Mouse (Mus musculus): ENCODE results near the gene Tcf20.
A peak's percentile ranks its signal among the peaks of the same experiment; 100 is the strongest.

Gene Tcf20

DNA sequence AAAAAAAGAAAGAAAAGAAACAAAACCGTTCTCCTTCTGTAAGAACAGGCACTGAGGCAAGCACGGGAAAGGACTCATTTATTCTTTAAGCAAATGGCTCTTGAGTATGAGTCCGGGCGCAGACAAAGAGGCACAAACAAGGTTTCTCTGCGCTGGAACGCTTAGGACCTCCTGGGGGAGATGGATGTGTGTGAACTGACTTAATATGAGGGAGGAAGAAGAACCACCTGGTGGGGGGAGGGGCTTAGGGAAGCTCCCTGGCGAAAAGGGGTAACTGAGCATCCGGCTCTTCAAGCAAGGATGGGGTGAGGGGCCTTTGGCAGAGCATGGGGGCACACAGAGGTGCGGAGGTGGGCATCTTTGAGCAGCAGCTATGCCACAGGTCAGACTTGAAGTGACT is 5.2 kb upstream of the Tcf20 start:
- DNase-seq (ENCODE audit: low spot score in 2 of 2): no peak

DNA sequence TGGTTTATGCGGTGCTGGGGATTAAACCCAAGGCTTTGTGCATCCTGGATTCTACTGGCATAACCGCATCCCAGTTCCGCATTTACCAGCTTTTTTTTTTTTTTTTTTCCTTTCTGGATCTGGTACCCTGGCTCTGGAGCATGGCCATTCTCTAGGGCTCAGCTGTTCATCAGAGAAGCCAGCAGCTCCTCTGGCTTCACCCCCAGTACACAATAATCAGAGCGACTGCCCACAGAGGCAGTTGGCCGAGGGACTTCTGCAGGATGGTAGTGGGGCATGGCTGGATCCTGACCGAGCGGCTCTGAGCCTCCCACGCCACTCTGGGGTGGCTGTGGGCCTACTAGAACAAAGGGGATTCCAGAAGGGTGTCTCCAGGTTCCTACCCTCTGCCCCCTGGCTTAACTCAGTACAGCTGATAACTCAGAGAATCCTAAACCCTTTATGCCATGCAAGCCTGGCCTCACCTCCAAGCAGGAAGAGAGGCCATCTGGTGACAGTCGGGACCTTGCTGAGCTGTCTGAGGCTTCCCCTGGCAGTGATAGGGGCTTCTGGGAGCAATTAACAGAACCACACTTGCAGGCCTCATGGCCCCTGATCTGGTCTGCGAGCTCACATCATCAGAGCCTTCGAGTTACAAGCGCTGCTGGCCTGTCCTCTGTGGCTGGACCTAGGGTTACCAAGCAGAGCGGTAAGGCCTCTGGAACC is 4.6 kb upstream of the Tcf20 start:
- DNase-seq (ENCODE audit: low spot score in 2 of 2): no peak

DNA sequence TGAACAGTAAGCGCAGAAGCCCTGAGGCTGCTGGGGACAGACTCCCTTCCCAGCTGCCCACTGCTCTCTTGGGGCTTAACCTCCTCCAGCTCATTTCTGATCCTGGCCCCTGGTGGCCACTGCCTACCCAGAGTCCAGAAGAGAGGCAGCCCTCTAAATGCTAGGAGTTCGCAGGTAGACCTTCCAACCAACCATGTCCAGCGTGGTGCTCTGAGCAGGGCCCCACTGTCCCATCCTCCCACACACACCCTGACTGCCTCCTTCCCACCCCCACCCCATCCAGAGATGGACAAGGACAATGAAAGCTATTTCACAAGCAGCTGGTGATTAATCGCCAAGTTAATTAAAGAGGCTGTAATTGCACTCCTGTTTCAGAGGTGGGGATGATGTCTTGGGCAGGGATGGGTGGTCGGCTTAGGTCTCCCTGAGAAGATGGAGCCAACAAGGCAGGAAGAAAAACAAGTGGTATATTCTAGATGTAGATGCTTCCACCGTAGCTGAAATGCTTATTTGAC is 1.6 kb upstream of the Tcf20 start:
- DNase-seq (ENCODE audit: low spot score in 2 of 2): no peak

GRCm38 (mm10) chr15:82987014-82987731 is 499 bp downstream of the Tcf20 start:
- DNase-seq (ENCODE audit: low spot score in 2 of 2): no peak

DNA sequence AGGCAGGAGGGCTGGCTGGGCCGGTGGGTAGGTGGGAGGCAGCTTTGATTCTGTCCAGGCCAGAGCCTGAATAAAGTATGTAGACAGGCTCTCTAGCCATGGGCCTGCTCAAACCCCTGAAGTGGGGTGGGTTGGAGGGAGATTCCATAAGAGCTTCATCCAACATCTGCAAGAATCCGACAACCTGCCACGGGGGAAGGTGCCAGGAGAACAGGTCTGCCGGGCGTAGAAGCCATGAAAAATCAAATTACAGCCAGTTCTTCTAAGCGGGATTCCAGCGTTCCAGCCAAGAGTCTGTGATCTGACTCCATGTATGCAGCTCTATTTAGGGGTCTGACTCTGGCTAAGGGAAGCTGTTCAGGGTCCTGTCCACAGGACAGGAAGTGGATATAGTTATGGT is 3.1 kb downstream of the Tcf20 start:
- DNase-seq (ENCODE audit: low spot score in 2 of 2): no peak

DNA sequence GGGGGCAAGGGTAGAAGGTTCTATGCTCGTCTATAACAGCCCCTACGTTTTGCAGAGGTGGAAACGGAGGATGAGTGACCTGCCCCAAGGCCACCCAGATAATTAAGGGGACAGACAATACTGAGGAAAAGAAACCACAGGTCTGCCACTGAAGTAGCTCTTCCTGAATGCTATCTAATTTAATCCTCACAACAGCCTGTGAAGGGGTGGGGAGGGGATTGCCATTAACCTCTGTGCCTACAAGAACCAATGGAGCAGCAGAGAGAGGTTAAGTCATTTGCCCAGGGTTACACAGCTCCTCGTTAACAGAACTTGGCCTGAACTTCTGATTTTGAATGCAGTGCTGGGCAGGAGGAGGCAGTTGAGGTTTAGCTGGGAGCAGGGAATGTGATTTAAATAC is 3.6 kb downstream of the Tcf20 start:
- no peak for DNase-seq (ENCODE audit: low spot score in 2 of 2)

DNA sequence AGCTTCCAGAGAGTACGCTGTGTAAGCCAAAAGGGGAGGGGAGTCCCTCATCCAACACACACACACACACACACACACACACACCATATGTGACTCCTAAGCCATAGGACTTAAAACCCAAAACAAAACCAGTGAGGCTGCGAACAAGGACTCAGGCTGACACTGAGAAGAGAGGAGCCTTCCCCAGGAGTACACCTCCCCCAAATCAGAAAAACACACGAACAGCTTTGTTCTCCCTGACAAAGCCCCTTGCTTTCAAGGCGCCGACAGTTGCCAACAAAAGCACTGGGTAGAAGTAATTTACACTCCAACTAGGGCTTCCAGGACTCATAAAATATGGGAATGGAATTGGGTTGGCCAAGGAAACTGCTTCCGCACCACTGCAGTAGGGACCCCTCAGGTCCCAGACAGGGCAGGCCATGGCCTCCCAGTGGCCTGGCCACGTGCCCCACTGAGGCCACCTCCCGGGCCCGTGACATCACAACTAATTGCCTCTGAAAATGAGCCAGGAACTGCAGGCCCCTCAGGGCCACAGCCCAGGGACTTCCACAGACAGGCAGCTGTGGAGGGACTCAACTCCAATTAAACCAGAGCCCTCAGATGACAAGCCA is 4.2 kb downstream of the Tcf20 start:
- DNase-seq (ENCODE audit: low spot score in 2 of 2): peak in 1 of 2 experiments; percentile 33

DNA sequence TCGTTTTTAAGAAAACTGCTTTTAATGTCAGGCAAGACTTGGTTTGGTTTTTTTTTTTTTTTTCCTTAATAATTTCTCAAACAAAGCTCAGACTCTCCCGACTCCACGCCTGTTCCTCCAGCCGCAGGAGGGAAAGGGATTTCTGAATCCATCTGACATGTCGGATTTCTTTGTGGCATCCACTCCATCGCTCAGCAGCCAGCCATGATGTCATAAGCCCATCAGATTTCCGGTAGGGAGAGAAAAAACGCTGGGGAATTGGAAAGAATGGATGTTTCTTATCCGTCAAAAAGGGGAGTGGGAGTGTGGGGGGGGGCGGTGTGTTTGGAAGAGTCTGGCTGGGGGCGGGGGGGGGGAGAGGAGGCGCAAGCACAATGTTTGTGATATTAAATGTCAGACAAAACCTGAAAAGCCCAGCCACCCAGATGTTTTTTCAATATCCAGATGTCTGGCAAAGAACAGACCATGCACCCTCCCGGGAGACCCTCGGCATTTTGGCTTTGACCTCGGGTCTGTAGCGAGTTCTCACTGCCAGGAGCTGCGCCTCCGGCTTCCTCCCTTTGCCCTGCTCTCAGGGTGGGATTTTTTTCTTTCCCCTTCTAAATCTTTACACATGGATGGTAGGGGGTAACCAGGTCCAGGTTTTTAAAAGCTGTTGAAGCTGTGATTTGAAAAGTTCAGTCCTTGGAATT is 4.8 kb downstream of the Tcf20 start:
- no peak for DNase-seq (ENCODE audit: low spot score in 2 of 2)

DNA sequence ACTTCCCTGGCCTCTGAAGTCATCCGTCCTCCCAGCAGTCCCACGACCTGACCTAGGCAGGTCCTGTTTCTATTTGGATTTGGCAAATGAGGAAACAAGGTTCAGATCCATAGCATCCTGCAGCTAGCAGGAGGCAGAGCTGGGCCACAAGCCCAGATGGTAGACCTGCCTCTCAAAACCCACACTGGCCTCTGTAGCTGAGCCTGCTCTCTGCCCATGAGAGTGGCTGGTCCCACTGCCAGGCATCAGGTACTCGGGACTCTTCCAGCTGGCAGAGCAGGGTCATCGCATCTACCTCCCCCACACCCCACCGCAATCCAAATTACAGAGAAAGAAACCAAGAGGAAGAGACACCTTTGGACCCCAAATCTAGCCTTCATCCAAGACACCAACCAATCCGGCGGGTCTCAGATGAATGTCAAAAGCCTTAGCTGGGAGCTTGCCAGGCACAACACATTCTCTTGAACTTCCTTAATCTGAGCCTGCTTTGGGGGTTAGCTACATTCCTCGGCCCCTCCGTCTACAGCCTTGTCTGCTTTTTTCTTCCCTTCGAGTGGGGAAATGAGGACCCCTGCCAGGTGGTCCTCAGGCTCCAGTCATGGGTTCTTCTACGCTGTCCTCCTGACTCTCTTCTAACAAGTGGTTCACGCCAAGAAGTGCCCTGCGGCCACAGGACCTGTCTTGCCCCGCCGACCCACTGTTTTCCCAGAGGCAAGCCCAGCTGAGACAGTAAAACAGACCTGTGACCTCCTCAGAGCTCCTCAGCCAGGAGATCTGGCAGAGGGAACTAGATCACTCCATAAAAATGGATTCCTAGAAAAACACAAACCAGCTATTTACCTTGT is 5.8 kb downstream of the Tcf20 start:
- DNase-seq (ENCODE audit: low spot score in 2 of 2): no peak

DNA sequence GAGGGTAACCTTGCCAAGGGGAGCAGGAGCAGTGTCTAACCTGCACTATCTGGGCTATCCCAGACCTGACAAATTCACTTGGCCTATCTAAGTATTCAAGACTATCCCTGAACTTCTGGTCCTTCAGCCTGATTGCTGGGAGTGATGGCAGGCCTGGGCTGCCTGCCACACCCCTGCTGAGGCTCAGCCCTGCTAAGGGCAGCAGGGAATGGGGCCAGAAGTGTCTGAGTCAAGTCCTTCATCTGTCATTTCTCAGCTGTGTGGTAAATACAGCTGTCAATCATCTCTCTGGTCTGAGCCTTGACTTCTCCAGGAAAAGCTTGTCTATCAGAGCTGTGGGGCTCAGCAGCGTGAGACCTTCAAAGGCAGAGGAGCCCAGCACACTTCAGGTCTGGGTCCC is 8.1 kb downstream of the Tcf20 start:
- no peak for DNase-seq (ENCODE audit: low spot score in 2 of 2)

DNA sequence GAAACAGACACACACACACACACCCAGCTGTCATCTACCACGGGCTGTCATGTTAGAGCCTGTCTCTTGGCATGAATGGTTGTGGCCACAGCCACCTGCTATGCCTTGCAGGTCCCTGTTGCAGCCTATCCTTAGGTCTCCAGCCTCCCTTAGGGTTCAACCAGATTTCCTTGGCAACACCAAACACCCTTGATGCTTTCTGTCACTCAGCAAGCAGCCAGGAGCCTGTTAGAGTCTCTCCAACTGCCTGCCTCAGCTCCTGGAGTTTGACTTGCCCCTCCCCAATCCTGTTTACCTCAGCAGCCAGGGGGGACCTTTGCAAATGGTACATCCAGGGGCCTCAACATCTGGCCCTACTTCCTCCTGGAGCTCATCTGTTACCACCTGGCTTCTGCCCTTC is 13.2 kb downstream of the Tcf20 start:
- no peak for DNase-seq (ENCODE audit: low spot score in 2 of 2)

DNA sequence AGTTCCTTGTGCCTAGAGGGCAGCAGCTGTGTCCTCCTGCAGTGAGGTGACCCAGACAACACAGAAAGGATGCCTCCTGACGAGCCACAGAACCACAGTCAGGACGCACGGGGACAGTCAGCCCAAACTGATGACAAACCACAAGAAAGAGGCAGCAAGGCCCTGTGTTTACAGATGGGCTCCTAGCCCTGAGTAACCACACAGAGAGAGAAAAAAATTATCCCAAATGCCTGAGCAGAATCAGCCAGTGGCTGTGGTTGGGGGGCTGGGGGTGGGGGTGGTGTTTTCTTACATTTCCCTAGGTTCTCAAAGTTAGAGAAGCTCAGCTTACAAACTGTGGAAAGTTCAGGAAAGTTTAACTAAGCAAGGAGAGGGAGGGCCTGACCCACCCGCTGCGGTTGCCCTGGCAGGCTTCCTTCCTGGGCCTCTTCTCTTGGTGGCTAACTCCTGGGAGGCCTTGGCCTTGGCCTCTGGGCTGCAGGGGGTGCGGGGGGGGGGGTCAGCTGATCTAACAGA is 18.4 kb downstream of the Tcf20 start:
- DNase-seq (ENCODE audit: low spot score in 2 of 2): no peak

GRCm38 (mm10) chr15:82968449-82968848 is 19.2 kb downstream of the Tcf20 start:
- no peak for DNase-seq (ENCODE audit: low spot score in 2 of 2)

- no peak for DNase-seq (ENCODE audit: low spot score in 2 of 2)
These were observed 19.7 kb downstream of the Tcf20 start for GRCm38 (mm10) chr15:82967947-82968346.

DNA sequence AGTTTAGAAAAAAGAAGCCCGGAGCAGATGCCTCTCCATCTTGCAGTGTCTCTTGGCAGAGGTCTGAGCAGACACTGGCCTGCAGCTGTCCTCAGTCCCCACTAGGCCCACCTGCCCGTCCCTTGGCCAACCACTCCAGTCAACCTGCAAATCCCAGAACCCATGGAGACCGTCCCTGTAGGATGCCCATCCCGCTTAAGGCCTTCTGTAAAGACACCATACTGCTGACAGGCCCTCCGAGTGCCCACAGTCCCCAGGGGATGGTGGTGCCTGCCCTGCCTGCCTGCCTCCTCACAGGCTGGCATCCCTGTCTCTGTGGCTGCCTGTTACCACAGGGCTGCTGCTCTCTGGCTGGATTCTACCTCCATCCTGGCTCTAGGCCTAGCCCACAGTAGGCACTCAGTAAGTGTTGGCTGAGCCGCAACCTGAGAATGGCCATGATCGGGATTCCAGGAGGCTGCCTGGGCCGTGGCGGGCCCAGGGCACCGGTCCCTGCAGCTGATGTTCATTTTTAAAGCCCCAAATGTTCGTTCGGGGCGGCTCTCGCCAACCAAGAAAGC is 23.3 kb downstream of the Tcf20 start:
- DNase-seq (ENCODE audit: low spot score in 2 of 2): no peak

- no peak for DNase-seq (ENCODE audit: low spot score in 2 of 2)
These were observed 24.0 kb downstream of the Tcf20 start for GRCm38 (mm10) chr15:82963556-82964156.

GRCm38 (mm10) chr15:82963090-82963489 is 24.6 kb downstream of the Tcf20 start:
- no peak for DNase-seq (ENCODE audit: low spot score in 2 of 2)

GRCm38 (mm10) chr15:82962536-82962935 is 25.1 kb downstream of the Tcf20 start:
- no peak for DNase-seq (ENCODE audit: low spot score in 2 of 2)

DNA sequence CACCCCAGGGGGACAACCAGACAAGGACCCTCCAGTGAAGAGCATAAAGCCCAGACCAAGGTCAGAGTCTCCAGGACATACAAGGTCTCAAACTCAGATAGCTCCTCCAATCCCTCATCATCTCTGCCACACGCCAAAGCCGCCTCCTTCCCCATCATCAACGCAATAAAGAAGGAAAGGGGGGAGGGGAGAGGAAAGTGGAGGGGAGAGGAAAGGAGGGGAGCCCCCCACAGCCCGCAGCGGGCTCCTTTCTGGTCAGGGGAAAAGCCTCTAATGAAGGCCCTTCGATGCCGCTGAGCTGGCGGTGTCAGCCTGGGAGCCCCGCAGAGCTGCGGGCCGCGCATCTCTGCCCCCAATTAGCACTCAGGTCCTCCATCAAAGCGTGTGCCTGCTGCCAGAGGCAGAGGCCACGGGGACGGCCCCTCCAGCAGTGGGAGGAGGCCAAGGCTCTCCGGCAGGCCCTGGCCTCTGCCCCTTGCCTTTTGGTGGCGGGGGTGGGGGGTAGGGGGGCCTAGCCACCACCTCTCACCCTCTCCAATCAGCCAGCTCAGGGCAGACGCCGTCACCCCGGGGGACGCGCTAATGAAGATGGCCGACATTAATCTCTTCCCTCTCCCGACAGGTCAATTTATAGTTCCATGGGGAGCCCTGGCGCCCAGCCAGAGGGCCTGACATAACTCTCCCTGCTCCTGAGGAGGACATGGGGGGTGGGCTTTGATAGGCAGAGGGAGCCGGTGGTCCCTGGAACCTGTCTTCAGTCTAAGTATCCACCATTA is 26.7 kb downstream of the Tcf20 start:
- no peak for DNase-seq (ENCODE audit: low spot score in 2 of 2)

DNA sequence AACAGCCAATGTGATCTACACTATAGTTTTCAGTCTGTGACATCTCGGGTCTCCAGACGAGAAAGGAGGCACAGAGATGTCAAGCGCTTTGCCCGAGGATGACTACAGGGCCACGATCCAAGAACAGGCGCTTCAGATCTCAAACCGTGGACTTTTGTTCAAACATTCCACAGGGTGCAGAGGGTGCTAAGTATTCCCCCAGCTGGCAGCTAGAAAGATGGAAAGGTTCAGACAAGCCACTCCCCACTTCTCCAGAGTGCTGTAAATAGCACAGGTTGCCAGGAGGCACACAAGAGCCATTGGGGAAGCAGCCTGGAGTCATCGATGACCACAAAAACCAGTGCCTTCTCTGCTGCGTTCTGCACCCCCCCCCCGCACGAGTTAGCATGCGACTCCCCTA is 28.5 kb downstream of the Tcf20 start:
- no peak for DNase-seq (ENCODE audit: low spot score in 2 of 2)
